Mouse (Mus musculus) kidney, embryonic 14.5 days (tissue): Measurements from ENCODE around the gene Hmgcs2. TPM values are rescaled to one million over a fixed set of nuclear protein-coding genes. Genes with fewer than 3 reads are reported as not detected.

Experiments used
- ATAC-seq: fragments of 200-750 bp; cut with Nextera tagmentation; 2 replicates; pipeline ENCODE4 v1.8.0; 2017; ENCODE audit warnings: moderate number of reproducible peaks, mild to moderate bottlenecking, moderate TSS enrichment, moderate library complexity; ENCODE audit not compliant: low FRiP score, low TSS enrichment
- H3K27ac ChIP-seq: fragments of 300-500 bp; sonication (generic); 2 replicates; pipeline ENCODE4 v1.5.1; 2014; ENCODE audit warnings: low read depth, mild to moderate bottlenecking, low read length, moderate library complexity, mixed read lengths
- H3K27me3 ChIP-seq: fragments of 300-500 bp; sonication (generic); 2 replicates; pipeline ENCODE4 v1.6.1; 2014; ENCODE audit warnings: mild to moderate bottlenecking, low read length; ENCODE audit not compliant: control insufficient read depth, insufficient read depth
- H3K36me3 ChIP-seq: fragments of 300-500 bp; sonication (generic); 2 replicates; pipeline ENCODE4 v1.6.1; 2014; ENCODE audit warnings: low read length, mixed read lengths; ENCODE audit not compliant: control insufficient read depth, insufficient read depth
- H3K4me1 ChIP-seq: fragments of 300-500 bp; sonication (generic); 2 replicates; pipeline ENCODE4 v1.6.1; 2014; ENCODE audit warnings: low read length, mixed read lengths; ENCODE audit not compliant: control insufficient read depth, insufficient read depth
- H3K4me2 ChIP-seq: fragments of 300-500 bp; sonication (generic); replicated peaks from 2 replicates; pipeline ENCODE4 v1.6.1; 2014; ENCODE audit warnings: low read depth, mild to moderate bottlenecking, low read length
- H3K4me3 ChIP-seq: fragments of 300-500 bp; sonication (generic); 2 replicates; pipeline ENCODE4 v1.5.1; 2014; ENCODE audit warnings: mild to moderate bottlenecking, low read length
- H3K9ac ChIP-seq: fragments of 300-500 bp; sonication (generic); 2 replicates; pipeline ENCODE4 v1.6.1; 2014; ENCODE audit warnings: low read depth, mild to moderate bottlenecking, low read length, moderate library complexity
- H3K9me3 ChIP-seq: fragments of 300-500 bp; sonication (generic); 2 replicates; pipeline ENCODE4 v1.6.1; 2016; ENCODE audit warnings: low read length; ENCODE audit not compliant: control insufficient read depth
- WGBS: fragments of 180-500 bp; shearing (Covaris S2); extraction: QIAGEN DNeasy Blood & Tissue Kit; methylation state at CpG from one replicate; pipeline ENCODE4 v1.1.7; 2014; 5-methylcytosine and 5-hydroxymethylcytosine counted together
- polyA plus RNA-seq: library from polyadenylated mRNA; unstranded; fragments of >200 nt; fragmentation: Nextera tagmentation; extraction: Ambion mirVana; gene quantifications from 2 replicates; pipeline ENCODE4 v1.2.1, GENCODE M21; 2014

The Hmgcs2 gene
- polyA plus RNA-seq, 1 experiment from 2014 or later: 6.4 TPM

DNA sequence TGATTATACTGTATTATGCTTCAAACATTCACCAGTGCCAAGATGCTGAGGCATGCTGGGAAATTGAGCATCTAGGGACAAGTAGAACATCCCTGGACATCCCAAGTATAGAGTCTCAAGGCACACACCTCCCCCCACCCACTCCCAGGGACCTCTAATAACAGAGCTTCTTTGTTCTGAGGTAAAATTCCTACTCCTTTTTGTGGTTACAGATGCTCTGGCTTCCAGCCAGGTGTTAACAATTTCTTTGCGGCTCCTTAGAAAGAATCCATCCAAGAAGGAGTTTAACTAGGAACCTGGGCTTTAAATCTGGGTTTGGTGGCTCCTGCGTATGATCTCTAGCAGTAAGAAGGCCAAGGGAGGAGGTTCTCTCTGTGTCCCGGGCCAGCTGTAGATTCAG is 36.9 kb downstream of the Hmgcs2 start:
- Histone ChIP-seq H3K4me1 (no peaks in the 10 kb centered on the region), H3K4me2 (no peak overlapping the region), H3K9ac (no peak overlapping the region), H3K4me3 (no peak overlapping the region), H3K36me3 (peaks cover 59% of the 10 kb centered on the region), H3K9me3 (no peaks in the 10 kb centered on the region), H3K27me3 (no peaks in the 10 kb centered on the region), H3K27ac (no peak overlapping the region)
- no peak for ATAC-seq
- 80% methylated on average over 3 of the region's 3 CpGs for WGBS

DNA sequence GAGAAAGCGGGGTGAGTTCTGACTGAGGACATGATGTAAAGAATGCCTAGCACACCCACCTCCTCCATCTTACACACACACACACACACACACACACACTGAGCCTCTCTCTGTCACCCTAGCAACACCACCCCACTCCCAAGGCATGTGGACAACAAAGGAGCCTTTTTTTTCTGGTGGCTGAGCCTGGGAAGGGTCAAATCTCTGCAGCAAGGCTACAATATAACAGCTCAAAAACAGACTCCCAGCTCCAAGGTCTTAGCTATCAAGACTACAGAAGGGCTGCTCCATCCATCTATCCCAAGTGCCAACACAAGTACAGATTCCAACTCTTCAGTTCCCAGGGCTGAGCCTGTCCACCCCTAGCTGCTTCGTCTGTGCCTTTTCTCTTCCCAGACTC is 39.0 kb downstream of the Hmgcs2 start:
- WGBS: 75% methylated on average over 2 of the region's 2 CpGs
- Histone ChIP-seq H3K9me3 (no peaks in the 10 kb centered on the region), H3K27me3 (no peaks in the 10 kb centered on the region), H3K4me3 (no peak overlapping the region), H3K9ac (no peak overlapping the region), H3K36me3 (peaks cover 72% of the 10 kb centered on the region), H3K4me1 (no peaks in the 10 kb centered on the region), H3K4me2 (no peak overlapping the region), H3K27ac (no peak overlapping the region)
- ATAC-seq: no peak

- 93% methylated on average over 5 of the region's 5 CpGs for WGBS
Measured at GRCm38 (mm10) chr3:98322209-98322608, 42.0 kb downstream of the Hmgcs2 start.

GRCm38 (mm10) chr3:98324235-98324634 is 44.0 kb downstream of the Hmgcs2 start:
- ATAC-seq: no peak
- no peaks in the 10 kb centered on the region for H3K4me1 ChIP-seq
- no peaks in the 10 kb centered on the region for H3K27me3 ChIP-seq
- H3K4me3 ChIP-seq: no peak overlapping the region
- WGBS: 87% methylated on average over 9 of the region's 9 CpGs
- H3K27ac ChIP-seq: no peak overlapping the region
- H3K36me3 ChIP-seq: peaks cover 89% of the 10 kb centered on the region
- H3K9me3 ChIP-seq: no peaks in the 10 kb centered on the region
- H3K4me2 ChIP-seq: no peak overlapping the region
- no peak overlapping the region for H3K9ac ChIP-seq

More at GRCm38 (mm10) chr3:98322209-98322608, 42.0 kb downstream of the Hmgcs2 start:
- H3K36me3 ChIP-seq: peaks cover 85% of the 10 kb centered on the region
- no peaks in the 10 kb centered on the region for H3K4me1 ChIP-seq
- no peak for ATAC-seq
- H3K9me3 ChIP-seq: no peaks in the 10 kb centered on the region
- no peak overlapping the region for H3K4me3 ChIP-seq
- H3K27me3 ChIP-seq: no peaks in the 10 kb centered on the region
- H3K9ac ChIP-seq: no peak overlapping the region
- H3K4me2 ChIP-seq: no peak overlapping the region
- no peak overlapping the region for H3K27ac ChIP-seq

- ATAC-seq: no peak
- H3K27ac ChIP-seq: no peak overlapping the region
- no peaks in the 10 kb centered on the region for H3K27me3 ChIP-seq
Measured at GRCm38 (mm10) chr3:98334010-98334409, 53.8 kb downstream of the Hmgcs2 start.

GRCm38 (mm10) chr3:98335331-98335730 is 55.1 kb downstream of the Hmgcs2 start:
- ATAC-seq: no peak
- H3K9me3 ChIP-seq: no peaks in the 10 kb centered on the region
- peaks cover 36% of the 10 kb centered on the region for H3K36me3 ChIP-seq
- peaks cover 29% of the 10 kb centered on the region for H3K4me1 ChIP-seq
- H3K27ac ChIP-seq: no peak overlapping the region
- no peak overlapping the region for H3K4me3 ChIP-seq
- no peak overlapping the region for H3K4me2 ChIP-seq
- no peak overlapping the region for H3K9ac ChIP-seq
- H3K27me3 ChIP-seq: no peaks in the 10 kb centered on the region

More at GRCm38 (mm10) chr3:98334010-98334409, 53.8 kb downstream of the Hmgcs2 start:
- no peak overlapping the region for H3K4me3 ChIP-seq
- H3K4me2 ChIP-seq: no peak overlapping the region
- H3K4me1 ChIP-seq: peaks cover 26% of the 10 kb centered on the region
- 75% methylated on average over 2 of the region's 2 CpGs for WGBS
- no peaks in the 10 kb centered on the region for H3K9me3 ChIP-seq
- H3K36me3 ChIP-seq: peaks cover 43% of the 10 kb centered on the region
- H3K9ac ChIP-seq: no peak overlapping the region

GRCm38 (mm10) chr3:98335886-98336285 is 55.7 kb downstream of the Hmgcs2 start:
- H3K9ac ChIP-seq: no peak overlapping the region
- H3K36me3 ChIP-seq: peaks cover 35% of the 10 kb centered on the region
- peaks cover 30% of the 10 kb centered on the region for H3K4me1 ChIP-seq
- no peak overlapping the region for H3K4me3 ChIP-seq
- H3K9me3 ChIP-seq: no peaks in the 10 kb centered on the region
- no peaks in the 10 kb centered on the region for H3K27me3 ChIP-seq
- 78% methylated on average over 7 of the region's 7 CpGs for WGBS
- no peak for ATAC-seq
- H3K27ac ChIP-seq: no peak overlapping the region
- H3K4me2 ChIP-seq: no peak overlapping the region

DNA sequence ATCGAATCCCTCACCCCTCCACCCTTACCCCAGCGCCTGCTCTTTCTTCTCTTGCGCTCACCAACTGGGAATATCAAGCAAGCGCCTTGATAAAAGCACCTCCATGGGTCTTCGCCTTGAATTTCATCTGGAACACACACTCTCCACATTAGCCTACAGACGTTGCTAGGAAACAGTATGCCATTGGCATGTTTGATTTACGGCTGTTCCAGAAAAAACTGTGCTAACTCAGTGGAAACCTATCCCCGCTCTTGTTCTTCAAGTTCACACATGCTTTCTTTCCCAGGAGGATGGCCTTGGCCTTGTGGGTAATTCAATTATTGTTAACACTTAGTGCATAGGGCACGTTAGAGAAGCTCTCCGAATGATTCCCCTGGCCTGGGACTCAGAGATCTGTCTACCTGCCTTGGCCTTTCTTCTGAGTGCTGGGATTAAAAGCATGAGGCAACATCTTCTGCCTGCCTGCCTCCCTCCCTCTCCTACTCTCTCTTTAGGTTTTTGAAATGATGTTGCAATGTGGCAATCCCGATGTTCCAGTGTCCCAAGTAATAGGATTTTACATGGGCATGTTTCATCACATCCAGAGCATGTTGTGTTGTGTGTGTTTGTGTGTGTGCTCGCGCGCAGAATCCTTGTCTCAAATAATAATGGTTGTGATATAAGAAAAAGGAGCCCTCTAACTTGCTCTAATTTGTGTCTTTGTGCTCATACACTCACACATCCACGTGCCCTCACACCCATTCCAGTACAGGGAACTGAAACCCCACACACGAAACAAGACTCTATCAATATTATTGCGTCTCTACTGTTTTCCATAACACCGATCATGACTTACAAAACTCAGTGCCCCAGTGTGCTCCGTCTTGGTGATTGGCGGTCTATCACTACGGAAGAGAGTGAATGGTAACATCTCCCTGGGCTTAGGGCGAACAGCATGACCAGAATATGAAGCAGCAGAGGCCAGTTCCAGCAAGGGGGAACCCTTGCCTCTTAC is 56.7 kb downstream of the Hmgcs2 start:
- Histone ChIP-seq H3K4me1 (peaks cover 30% of the 10 kb centered on the region), H3K27me3 (no peaks in the 10 kb centered on the region), H3K4me2 (peak overlapping the region; percentile 87), H3K9me3 (no peaks in the 10 kb centered on the region), H3K27ac (no peak overlapping the region), H3K4me3 (peak overlapping the region; percentile 74; the same call in 1 of the 2 replicates), H3K36me3 (peaks cover 25% of the 10 kb centered on the region), H3K9ac (peak overlapping the region; percentile 81; the same call in 1 of the 2 replicates)
- no peak for ATAC-seq
- 81% methylated on average over 22 of the region's 22 CpGs for WGBS

DNA sequence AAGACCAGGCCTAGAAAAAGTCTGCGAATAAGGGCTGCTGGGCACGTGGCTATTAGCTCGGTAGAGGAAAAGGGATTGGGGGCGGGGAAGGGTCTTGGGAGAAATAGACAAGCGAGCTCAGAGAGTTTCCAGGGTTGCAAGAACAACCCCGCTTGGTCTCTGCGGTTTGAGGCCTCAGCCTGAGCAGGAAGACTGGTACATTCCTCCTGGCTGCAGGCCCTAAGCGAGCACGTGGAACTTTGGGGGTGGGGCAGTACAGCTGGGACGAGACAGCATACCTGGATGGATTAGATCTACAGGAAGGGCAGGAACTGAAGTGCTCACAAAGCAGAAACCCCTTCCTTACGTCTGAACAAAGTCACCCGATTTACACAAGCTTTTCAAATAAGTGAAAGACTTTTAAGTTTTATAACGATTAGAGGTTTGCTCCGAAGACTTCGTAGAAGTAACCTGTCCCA is 58.4 kb downstream of the Hmgcs2 start:
- ATAC-seq: peak; percentile 56; the same call in 1 of the 2 replicates
- peak overlapping the region; percentile 85; the same call in 1 of the 2 replicates for H3K27ac ChIP-seq
- peaks cover 30% of the 10 kb centered on the region for H3K4me1 ChIP-seq
- H3K4me2 ChIP-seq: peak overlapping the region; percentile 87
- H3K36me3 ChIP-seq: peaks cover 11% of the 10 kb centered on the region
- H3K27me3 ChIP-seq: no peaks in the 10 kb centered on the region
- H3K9me3 ChIP-seq: no peaks in the 10 kb centered on the region
- peak overlapping the region; percentile 81 for H3K9ac ChIP-seq
- WGBS: 4% methylated on average over 15 of the region's 15 CpGs
- peak overlapping the region; percentile 74 for H3K4me3 ChIP-seq
